Mouse (Mus musculus) brain, embryonic 14.5 days (tissue): ENCODE results near the gene Tmcc3.

ENCODE experiments used
- CTCF ChIP-seq: fragments of 200-500 bp; IDR thresholded peaks from 2 replicates; pipeline ENCODE4 v1.5.1; 2012; ENCODE audit warnings: inconsistent platforms, mild to moderate bottlenecking, moderate library complexity, borderline replicate concordance; ENCODE audit not compliant: insufficient read depth, insufficient read length; ENCODE audit errors: extremely low read depth
- POLR2A ChIP-seq: fragments of 200-500 bp; IDR thresholded peaks from 2 replicates; pipeline ENCODE4 v1.6.1; 2012; ENCODE audit warnings: mild to moderate bottlenecking, inconsistent platforms, borderline replicate concordance; ENCODE audit not compliant: poor library complexity, insufficient read depth, insufficient read length, severe bottlenecking; ENCODE audit errors: extremely low read depth

DNA sequence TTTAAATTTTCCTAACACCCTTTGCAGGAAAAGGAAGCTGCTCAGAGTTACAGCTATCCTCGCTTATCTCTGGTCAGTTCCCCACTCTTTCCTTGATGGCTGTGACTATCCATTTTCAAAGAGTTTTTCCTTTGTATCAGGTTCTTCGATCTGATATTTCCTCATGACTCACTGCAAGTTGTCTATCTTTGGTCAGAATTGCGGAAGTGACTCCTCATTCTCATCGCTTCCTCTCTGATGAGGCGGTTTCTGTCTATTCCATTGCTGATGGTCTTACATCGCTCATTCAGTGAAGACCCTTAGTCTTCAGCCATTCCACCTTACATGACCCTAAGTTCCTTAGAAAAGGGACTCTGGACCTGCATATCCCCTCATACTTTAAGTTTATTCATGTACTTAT is 289.3 kb downstream of the Tmcc3 start:
- TF ChIP-seq POLR2A (no peak), CTCF (no peak)
